Mouse (Mus musculus): ENCODE results near the gene Kcnh3.

Gene Kcnh3

GRCm38 (mm10) chr15:99240129-99240528 is 15.5 kb downstream of the Kcnh3 start:
- WGBS, result 56% methylated on average over 4 of the region's 4 CpGs

- 35% methylated on average over 4 of the region's 4 CpGs for WGBS
These were observed 16.6 kb downstream of the Kcnh3 start for GRCm38 (mm10) chr15:99241249-99241648.

GRCm38 (mm10) chr15:99242045-99242444 is 17.4 kb downstream of the Kcnh3 start:
- 86% methylated on average over 10 of the region's 10 CpGs for WGBS

- 70% methylated on average over 6 of the region's 6 CpGs for WGBS
These were observed 22.1 kb downstream of the Kcnh3 start for GRCm38 (mm10) chr15:99246736-99247135.

GRCm38 (mm10) chr15:99248972-99249371 is 24.3 kb downstream of the Kcnh3 start:
- WGBS, result 42% methylated on average over 9 of the region's 9 CpGs

- 89% methylated on average over 11 of the region's 11 CpGs for WGBS
These were observed 25.3 kb downstream of the Kcnh3 start for GRCm38 (mm10) chr15:99249938-99250337.

- WGBS, result 0% methylated on average over 15 of the region's 15 CpGs
These were observed 26.4 kb downstream of the Kcnh3 start for GRCm38 (mm10) chr15:99251111-99251510.

- WGBS, result under 1% methylated on average over 52 of the region's 52 CpGs
These were observed 27.1 kb downstream of the Kcnh3 start, which contains the start of gene Mcrs1 for GRCm38 (mm10) chr15:99251626-99252380. Mcrs1 (minus strand) TSS chr15:99251961.

GRCm38 (mm10) chr15:99252381-99253174 is 27.9 kb downstream of the Kcnh3 start:
- 3% methylated on average over 22 of the region's 22 CpGs for WGBS

- 46% methylated on average over 2 of the region's 2 CpGs for WGBS
These were observed 28.5 kb downstream of the Kcnh3 start for GRCm38 (mm10) chr15:99253175-99253479.

GRCm38 (mm10) chr15:99253772-99254171 is 29.1 kb downstream of the Kcnh3 start:
- WGBS, result 97% methylated on average over 6 of the region's 6 CpGs

- 86% methylated on average over 2 of the region's 2 CpGs for WGBS
These were observed 29.9 kb downstream of the Kcnh3 start for GRCm38 (mm10) chr15:99254477-99255005.

- WGBS, result 89% methylated on average over 6 of the region's 6 CpGs
These were observed 30.6 kb downstream of the Kcnh3 start for GRCm38 (mm10) chr15:99255241-99255749.

GRCm38 (mm10) chr15:99259167-99259729 is 34.6 kb downstream of the Kcnh3 start:
- WGBS, result 63% methylated on average over 8 of the region's 8 CpGs

GRCm38 (mm10) chr15:99259730-99260252 is 35.1 kb downstream of the Kcnh3 start:
- 3% methylated on average over 6 of the region's 10 CpGs for WGBS

- WGBS, result 33% methylated on average over 10 of the region's 10 CpGs
These were observed 38.0 kb downstream of the Kcnh3 start for GRCm38 (mm10) chr15:99262702-99263101.

GRCm38 (mm10) chr15:99264363-99264762 is 39.7 kb downstream of the Kcnh3 start:
- WGBS, result 87% methylated on average over 2 of the region's 2 CpGs

GRCm38 (mm10) chr15:99265679-99266078 is 41.0 kb downstream of the Kcnh3 start:
- 31% methylated on average over 4 of the region's 4 CpGs for WGBS

GRCm38 (mm10) chr15:99276095-99276494 is 51.4 kb downstream of the Kcnh3 start:
- 91% methylated on average over 8 of the region's 8 CpGs for WGBS

GRCm38 (mm10) chr15:99278271-99278670 is 53.6 kb downstream of the Kcnh3 start:
- WGBS, result 60% methylated on average over 7 of the region's 7 CpGs

- 74% methylated on average over 10 of the region's 10 CpGs for WGBS
These were observed 58.8 kb downstream of the Kcnh3 start for GRCm38 (mm10) chr15:99283456-99283855.
